Mouse (Mus musculus): ENCODE results near the gene Itpk1.

The Itpk1 gene

DNA sequence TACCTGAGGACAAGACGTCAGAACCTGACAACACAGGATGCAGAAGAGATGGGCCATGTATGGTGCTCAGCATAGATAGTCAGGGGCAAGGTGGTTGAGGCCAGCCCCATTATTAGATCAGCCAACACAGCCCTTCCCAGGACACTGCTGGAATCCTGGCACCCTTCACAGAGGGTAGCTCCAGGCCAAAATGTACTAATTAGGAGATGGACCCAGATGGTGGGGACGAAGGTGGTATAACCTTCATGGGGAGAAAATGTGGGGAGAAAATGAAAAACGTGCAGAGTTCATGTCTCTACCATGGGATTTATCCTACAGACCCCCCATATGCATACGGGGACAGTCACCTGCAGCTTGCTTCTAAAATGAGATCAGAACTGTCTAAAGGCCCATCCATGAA, 91.3 kb downstream of the Itpk1 start:
- TF ChIP-seq GATA4 (IDR thresholded peaks at IDR 0.05; ENCODE audit: insufficient replicate concordance, low read length) = no peak

DNA sequence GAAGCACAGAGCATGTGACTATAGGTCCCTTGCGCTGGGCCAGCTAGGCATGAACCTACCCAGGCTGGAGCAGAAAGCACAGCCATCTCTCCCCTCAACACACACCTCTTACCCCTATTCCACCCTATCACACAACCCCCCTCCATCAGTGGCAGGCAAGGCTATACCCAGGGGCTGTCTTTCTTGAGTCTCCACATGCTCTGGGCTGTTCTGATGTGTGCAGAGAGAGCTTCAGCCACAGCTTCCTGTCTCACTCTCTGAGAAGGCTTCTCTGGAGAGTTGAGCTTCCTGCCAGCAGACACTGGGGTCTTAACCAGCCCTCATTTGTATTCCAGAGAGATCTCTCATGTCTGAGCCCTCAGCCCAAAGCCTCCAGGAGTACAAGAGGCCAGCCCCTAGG, 92.3 kb downstream of the Itpk1 start:
- TF ChIP-seq GATA4 (IDR thresholded peaks at IDR 0.05; ENCODE audit: insufficient replicate concordance, low read length) = no peak

DNA sequence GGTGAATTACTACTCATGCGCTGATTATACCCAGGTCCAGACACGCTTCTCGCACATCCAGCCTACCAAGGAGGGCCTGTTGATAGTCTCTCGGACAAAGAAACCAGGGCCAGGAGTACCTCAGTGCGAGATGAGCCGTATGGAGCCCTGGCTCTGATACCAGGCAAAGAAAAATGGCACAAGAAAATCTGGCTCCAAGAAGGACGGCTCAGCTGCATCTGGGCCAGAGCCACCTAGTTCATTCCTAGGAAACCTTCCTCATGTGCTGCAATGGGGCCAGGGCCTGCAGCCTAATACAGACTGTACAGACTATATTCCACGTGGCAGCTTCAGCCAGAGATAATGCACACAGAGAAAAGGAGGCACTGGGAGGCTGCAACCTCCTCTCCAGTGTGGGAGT, 93.8 kb downstream of the Itpk1 start:
- TF ChIP-seq GATA4 (IDR thresholded peaks at IDR 0.05; ENCODE audit: insufficient replicate concordance, low read length) = no peak

DNA sequence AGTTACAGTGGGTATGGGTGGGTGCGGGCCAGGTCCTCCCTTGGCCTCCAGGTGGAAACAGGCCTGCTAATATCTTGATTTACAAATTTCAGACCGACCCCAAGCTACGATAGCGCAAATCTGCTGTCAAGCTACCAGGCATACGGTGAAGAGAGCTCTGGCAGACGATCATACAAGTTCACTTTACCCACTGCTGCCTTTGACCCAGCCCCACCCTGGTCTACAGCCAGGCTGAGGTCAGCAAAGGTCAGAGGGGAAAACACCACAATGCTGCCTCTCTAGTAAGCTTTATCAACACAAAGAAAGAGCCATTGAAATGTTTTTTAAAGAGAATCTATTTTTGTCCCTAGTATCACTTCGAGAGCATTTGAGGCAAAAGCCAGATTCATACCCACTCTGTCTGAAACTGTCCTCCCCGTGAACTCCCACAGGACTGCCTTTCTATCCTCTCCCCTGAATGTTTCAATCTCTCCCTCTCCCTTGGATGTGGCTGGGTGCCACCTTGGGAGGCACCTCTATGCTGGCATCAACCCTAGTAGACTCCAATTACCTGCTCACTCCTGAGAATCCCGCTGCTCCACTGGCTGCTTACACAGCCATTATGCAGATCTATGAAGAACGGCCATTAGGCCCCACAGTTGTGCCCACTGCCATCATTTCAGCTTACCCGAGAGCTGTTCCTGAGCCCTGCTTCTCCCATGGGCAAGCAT, 96.8 kb downstream of the Itpk1 start:
- TF ChIP-seq GATA4 (IDR thresholded peaks at IDR 0.05; ENCODE audit: insufficient replicate concordance, low read length) = no peak

DNA sequence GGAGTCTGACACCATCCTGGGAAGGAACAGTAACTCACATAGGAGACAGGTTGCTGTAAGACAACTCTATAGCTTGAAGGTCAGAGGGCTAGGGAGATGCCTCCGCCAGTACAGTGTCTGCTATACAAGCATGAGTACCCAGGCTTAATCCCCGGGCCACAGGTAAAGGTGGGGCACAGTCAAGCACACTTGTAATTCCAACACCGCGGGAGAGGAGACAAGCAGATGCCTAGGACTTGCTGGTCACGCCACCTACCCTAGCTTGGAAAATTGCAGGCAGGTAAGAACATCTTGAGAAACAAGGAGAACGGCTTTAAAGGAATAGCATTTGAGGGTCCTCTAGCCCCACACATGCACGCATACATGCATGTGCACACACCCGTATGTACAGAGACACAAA, 97.7 kb downstream of the Itpk1 start:
- TF ChIP-seq GATA4 (IDR thresholded peaks at IDR 0.05; ENCODE audit: insufficient replicate concordance, low read length) = no peak

DNA sequence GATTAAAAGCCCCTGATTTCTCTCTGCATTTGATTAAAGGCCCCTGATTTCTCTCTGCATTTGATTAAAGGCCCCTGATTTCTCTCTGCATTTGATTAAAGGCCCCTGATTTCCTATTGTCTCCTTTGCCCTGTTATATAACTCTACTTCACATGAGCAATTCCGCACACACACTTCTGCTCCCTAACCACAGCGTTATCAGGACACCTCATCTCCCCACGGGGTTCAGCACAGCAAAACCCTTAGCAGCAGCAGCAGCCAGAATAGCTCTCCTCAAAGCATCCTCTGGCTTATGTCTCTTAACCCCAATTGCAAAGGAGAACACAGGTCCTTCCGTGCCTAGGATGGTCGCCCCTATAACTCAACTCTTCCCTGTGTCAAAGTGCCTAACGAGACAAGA, 99.1 kb downstream of the Itpk1 start:
- TF ChIP-seq GATA4 (IDR thresholded peaks at IDR 0.05; ENCODE audit: insufficient replicate concordance, low read length) = no peak

DNA sequence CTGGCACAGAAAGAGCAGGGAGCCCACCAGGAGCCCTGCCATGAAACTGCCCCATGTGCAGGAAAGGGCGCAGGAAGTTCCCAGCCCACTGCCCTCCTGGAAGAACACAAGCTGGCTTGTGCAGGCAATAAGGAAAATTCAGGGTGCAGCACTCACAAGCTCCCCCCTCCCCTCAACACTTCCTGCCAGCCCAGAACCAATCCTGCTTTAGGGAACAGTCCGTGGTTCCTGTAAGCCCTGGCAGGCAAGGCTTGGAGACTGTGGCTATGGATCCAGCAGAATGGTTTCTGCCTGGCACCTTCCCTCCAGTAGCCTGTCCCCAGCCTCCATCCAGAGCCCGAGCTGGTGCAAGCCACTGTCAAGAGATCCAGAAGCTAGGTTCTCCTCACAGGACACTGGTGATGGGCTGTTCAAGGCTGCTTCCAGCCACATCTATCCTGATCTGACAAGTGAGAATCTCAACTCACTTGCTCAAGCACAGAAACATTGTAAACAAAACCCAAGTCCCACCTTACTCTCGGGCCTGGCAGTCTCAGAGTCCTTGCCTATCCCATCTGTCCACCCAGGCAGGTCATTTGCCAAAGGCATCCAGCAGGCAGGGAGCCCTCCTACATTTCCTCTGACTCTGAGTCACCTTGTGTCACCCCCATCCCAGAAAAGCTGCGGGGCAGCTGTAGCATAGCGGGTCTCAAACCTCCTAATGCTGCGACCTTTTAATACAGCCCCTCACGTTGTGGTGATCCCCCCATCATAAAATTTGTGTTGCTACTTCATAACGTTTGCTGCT, 102.3 kb downstream of the Itpk1 start:
- TF ChIP-seq GATA4 (IDR thresholded peaks at IDR 0.05; ENCODE audit: insufficient replicate concordance, low read length) = no peak

DNA sequence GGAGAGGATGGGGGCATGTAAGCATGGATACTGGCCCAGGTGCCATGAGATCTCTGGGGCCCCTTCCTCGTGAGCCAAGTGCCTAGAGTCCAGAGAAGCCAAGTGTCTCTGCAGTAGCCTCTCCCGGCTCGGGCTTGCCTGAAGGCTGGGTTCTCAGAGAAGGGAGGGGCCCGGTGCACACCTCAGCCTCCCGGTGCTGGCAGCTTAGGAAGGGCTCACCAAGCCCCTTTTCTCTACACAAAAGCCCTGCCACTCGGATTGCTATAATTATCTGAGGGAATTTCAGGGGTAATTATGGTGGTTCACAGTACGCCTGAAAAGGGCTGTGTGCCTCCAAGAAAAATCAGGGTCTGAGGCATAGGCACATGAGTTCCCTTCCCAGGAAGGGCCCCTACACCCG, 102.9 kb downstream of the Itpk1 start:
- no peak for TF ChIP-seq GATA4 (IDR thresholded peaks at IDR 0.05; ENCODE audit: insufficient replicate concordance, low read length)

GRCm38 (mm10) chr12:102600345-102600744, 104.4 kb downstream of the Itpk1 start:
- TF ChIP-seq GATA4 (IDR thresholded peaks at IDR 0.05; ENCODE audit: insufficient replicate concordance, low read length) = no peak

- no peak for TF ChIP-seq GATA4 (IDR thresholded peaks at IDR 0.05; ENCODE audit: insufficient replicate concordance, low read length)
Measured at GRCm38 (mm10) chr12:102599801-102600200, 104.9 kb downstream of the Itpk1 start.

DNA sequence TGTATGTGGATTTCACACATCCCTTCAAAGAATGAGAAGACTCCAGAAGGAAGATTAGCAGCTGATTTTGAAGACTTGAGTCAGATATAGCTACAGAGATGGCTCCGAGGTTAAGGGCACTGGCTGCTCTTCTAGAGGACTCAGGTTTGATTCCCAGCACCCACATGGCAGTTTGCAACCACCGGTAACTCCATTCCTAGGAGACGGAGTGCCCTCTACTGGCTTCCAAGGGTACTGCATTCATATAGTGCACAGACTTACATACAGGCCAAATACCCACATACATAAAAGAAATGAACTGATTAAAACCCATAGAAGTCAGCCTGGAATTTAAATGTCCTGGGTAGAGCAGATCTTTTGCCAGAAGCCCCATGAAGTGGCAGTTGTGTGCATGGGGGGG, 106.2 kb downstream of the Itpk1 start:
- no peak for TF ChIP-seq GATA4 (IDR thresholded peaks at IDR 0.05; ENCODE audit: insufficient replicate concordance, low read length)

- no peak for TF ChIP-seq GATA4 (IDR thresholded peaks at IDR 0.05; ENCODE audit: insufficient replicate concordance, low read length)
Measured at GRCm38 (mm10) chr12:102597466-102597865, 107.3 kb downstream of the Itpk1 start.

GRCm38 (mm10) chr12:102596410-102596809, 108.3 kb downstream of the Itpk1 start:
- TF ChIP-seq GATA4 (IDR thresholded peaks at IDR 0.05; ENCODE audit: insufficient replicate concordance, low read length) = no peak

DNA sequence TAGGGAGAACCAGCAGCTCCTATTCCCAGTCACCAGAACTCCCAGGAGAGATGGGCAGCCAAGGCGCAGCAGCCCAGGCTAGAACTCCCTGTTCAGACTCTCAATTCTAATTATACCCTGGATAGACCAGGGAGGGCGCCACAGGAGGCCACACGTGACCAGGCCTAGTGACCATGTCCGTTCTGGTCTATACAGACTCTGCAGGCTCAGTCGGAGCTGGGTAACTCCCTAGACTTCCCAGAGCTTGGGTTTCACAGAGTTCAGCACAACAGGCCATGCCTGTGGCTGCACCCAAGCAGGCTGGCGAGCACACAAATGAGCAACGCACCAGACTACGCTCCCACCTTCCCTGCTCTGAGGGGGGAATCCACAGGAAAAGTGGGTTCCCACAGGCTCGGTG, 110.1 kb downstream of the Itpk1 start:
- TF ChIP-seq GATA4 (IDR thresholded peaks at IDR 0.05; ENCODE audit: insufficient replicate concordance, low read length) = no peak

GRCm38 (mm10) chr12:102593699-102594098, 111.0 kb downstream of the Itpk1 start:
- TF ChIP-seq GATA4 (IDR thresholded peaks at IDR 0.05; ENCODE audit: insufficient replicate concordance, low read length) = no peak

DNA sequence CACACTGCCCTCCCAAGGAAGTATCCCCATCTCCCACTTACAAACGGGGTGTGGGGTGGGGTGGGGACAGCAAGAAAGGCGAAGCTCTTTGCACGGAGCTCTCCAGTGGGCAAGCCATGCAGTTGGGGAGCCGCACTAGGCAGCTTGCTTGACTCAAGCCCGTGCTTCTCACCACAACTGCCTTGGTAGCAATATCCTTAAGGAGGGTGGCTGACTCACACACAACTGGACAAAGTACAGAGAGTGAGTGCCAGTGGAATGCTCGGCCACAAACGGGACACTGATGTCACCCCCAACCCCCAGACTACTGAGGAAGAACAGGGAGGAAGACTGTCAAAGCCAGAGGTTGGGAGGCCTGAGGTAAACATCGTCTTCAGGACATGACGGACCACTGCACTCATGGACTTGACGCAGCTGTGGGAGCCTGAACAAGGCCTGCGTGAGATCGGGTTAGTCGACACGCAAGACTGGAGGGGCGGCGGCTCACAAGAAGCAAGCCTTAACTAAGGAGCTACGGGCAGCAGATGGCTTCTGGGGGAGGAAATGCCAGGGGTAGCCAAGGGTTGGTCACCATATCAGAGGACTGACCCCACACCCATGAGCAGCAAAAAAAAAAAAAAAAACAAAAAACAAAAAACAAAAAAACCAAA, 113.9 kb downstream of the Itpk1 start:
- TF ChIP-seq GATA4 (IDR thresholded peaks at IDR 0.05; ENCODE audit: insufficient replicate concordance, low read length) = no peak

Measured in liver, adult (tissue).